Mouse (Mus musculus): ENCODE measurements around the gene Ctbp1.
A peak's percentile ranks its signal among the peaks of the same experiment; 100 is the strongest.

The Ctbp1 gene

DNA sequence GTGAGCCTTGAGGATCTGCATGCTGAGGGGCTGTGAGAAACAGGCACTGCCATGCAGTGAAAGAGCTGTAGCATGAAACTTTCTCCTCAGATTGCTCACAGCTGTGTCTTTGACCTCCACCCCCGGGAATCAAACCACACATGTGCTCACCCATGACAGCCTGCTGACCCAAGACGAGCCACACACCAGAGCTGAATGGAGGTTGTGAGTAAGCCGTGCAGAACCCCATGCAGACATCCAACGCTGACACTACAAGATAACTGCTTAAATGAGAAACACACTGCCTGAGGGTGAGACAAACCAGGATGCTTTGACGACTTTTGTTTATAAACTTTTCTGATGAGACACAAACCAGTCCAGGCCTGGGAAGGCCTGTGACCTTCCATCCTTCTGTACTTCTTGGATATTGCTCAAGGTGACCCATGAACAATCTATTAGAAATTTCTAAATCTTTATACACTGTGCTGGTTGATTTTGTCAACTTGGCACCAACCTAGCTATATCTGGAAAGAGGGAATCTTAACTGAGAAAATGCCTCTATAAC is 30.3 kb downstream of the Ctbp1 start:
- DNase-seq (ENCODE audit: inconsistent ontology term) = no peak

DNA sequence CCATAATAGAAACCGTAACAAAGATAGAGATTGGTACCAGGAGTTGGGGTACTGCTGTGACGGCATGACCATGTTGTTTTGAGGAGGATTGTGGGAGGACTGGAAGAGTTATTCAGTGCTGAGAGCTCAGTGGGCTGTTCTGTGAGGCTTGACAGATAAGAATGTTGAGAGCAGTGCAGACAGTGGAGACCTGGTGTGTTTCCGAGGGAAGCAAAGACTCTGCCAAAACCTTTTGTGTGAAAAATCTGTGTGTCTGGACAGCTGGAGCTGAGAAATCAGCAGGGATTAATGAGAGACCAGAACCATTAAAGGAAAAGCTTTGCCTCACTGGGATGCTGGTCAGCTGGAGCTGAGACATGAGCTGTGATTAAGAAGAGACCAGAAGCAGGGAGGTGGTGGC is 34.9 kb downstream of the Ctbp1 start:
- DNase-seq (ENCODE audit: inconsistent ontology term) = no peak

DNA sequence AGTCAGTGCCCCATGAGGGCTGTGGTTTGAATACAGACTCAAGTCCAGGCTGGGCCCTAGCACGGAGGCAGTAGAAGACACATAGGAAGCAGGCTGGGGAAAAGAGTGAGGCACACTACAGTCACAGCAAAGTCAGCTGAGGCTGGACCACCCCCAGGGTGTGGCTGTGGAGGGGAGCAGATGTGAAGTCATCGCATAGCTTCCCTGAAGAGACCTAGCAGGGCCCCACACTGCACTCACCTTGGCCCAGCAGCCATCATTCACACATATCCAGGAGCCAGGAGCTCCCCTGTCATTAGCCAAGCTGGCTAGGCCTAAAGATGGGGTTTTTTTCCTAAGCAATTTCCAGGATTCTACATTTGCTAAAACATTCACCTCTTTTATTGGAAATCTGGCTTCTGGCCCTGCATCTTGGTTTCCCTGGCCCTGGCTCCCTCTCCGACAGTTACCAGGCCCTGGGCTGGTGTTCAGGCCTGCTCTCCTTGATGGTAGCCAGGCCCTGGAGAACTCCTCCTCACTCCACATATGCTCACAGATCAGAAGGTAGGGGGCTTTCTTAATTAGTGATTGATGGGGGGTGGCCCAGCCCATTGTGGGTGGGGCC is 35.6 kb downstream of the Ctbp1 start:
- no peak for DNase-seq (ENCODE audit: inconsistent ontology term)

DNA sequence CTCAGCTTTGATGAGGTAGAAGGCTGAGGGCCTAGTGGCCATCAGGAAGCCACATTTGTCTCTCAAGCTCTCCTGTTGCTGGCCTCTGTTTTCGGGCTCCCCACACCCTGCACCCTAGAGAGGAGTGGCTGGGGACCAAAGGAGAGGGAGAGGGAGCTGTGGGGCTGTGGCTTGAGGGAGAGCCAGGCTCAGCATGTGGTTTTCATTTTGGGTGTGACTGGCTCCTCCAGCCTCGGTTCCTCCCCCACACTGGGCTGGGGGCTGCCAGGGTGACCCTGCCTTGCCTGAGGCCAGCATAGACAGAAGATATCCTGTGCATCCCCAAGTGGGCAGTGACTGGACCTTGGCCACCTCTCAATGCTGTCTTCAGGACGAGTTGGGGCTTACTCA is 36.5 kb downstream of the Ctbp1 start:
- DNase-seq (ENCODE audit: inconsistent ontology term) = no peak

DNA sequence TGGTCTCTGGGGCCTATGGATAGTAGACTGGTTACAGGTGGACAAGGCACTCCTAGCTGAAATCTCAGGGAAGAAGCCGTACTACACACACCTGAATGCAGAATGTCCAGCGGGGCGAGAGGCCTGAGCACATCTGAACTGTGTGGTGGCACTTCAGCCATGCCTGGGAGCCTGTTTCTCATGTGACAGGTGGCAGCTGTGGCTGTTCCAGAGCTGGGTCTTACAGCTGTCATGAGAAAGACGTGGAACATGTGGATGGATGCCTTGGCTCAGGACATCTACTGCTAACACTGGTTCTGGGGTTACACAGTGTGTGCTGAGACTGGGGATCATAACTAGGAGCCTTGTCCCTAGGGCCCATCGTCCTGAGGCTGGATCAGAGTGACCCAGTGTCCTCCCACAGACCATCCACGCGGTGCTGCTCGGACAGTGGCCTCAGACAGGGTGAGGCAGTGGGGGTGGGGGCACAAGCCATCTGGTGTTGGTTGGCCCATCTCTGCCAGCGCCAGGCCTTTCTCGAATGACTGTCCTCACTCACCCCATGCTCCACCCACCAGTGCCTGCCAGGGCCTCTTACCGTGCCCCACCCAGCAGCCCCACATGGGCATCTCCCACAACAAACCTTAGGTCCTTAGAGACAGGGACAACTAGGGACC is 37.1 kb downstream of the Ctbp1 start:
- DNase-seq (ENCODE audit: inconsistent ontology term) = no peak

DNA sequence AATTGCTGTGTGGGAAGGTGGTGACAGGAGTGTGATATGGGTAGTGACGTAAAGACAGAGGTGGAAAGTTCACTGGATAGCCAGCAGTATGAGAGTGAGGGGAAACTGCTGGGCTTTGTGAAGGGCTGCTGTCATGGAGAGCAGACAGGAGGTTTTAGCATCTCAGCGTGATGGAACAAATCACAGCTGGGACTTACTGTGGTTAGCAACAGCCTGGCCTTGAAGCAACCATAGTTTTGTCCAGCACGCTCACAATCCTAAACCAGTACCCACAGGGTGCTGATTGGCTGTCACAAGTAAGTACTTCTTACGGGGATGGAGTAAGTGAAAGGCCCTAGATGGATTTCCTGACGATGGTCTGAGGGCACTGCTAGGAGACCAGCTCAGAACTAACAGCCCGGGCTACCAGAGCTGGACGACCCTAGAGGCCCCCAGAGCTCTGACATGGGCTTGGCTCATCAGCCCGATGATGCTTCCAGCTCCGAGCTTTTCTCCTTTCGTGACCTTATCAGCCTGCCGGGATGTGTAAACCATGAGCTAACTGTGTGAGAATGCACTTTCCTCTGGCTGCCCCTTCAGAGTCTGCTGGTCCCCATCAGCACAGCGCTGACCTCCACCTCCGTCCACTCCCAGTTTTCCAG is 40.3 kb downstream of the Ctbp1 start:
- no peak for DNase-seq (ENCODE audit: inconsistent ontology term)

DNA sequence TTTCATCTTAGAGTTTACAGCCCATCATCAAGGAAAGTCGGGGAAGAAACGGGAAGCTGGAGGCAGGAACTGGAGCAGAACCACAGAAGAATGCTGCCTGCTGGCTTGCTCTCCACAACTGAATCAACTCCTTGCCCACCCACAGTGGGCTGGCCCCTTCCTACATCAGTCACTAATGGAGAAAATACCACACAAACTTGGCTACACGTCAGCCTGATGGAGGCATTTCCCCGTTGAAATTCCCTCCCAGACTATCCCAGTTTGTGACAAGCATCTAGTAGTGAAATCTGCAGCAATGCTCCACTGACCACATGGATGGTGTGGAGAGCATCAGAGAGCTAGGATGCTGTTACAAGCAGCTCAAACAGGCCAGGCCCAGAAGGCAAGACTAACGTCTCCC is 42.0 kb downstream of the Ctbp1 start:
- no peak for DNase-seq (ENCODE audit: inconsistent ontology term)

DNA sequence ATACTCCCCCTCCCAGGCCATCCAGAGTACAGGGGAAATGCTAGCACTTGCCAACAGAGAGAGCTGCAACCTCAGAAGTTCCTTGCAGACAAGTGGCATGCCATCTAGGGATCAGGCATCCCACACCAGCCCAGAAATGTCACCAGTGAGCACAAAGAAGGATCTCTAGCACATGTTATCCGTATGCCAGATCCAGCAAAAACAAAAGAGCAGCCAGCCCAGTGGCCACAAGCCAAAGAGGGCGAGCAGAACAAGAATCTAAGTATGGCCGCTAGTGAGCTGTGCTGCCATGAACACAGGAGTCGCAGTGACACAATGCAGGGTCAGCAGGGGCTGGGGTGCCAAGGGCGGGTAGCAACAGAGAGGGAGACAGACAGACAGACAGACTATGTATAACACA is 44.5 kb downstream of the Ctbp1 start:
- DNase-seq (ENCODE audit: inconsistent ontology term) = peak; percentile 69

DNA sequence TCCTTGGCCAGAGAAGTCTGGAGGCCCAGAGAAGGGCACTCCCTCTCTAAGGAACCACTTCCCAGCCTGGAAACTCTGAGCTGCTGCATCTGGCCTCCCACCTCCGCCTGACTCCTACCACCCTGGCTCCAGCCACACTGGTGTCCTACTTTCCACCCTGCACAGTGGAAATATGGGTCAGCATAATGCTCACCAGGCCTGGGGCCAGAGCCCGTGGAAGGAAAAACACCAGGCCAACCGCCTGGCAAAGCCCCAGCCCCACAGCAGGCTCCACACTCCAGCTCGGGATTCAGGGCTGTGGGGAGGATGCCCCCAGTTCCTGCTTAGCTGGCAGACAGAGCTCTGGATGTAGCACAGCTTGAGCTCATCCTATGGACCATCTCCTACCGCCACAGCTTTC is 46.4 kb downstream of the Ctbp1 start:
- DNase-seq (ENCODE audit: inconsistent ontology term) = peak; percentile 82

DNA sequence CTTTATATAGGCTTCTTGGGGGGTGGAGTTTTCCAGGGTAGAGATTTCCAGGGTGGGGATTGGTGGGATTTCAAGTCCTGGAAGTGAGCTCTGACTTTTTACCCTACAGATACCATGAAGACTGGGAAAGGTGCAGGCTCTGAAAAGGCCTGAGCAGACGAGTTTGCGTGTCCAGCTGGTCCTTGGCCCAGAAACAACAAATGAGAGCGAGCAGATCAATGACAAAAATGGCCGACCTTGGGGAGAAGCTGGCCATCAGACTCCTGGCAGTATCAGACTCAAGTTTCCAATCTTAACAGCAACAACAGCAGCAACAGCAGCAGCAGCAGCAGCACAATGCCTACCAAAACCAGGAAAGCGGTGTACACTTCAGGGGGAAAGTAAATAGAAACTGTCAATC is 49.1 kb downstream of the Ctbp1 start:
- DNase-seq (ENCODE audit: inconsistent ontology term) = no peak

DNA sequence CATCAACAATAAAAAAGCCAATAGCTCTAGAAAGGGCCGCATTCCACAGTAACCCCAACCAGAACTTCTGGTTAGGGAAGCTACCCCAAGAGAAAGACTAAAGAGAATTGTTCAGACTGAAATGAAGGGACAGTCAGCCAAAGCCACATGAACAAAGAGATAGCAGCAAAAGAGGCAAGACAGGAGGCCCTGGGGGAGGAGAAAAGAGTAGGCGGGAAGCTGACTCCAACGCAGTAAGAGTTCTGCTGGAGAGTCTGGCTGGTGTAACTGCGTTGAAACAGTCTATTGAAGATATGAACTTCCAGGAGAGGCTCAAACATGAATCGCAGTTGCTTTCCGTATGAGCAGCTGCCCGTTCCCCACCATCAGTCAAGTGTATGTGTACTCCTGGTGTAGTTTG is 50.3 kb downstream of the Ctbp1 start:
- no peak for DNase-seq (ENCODE audit: inconsistent ontology term)

DNA sequence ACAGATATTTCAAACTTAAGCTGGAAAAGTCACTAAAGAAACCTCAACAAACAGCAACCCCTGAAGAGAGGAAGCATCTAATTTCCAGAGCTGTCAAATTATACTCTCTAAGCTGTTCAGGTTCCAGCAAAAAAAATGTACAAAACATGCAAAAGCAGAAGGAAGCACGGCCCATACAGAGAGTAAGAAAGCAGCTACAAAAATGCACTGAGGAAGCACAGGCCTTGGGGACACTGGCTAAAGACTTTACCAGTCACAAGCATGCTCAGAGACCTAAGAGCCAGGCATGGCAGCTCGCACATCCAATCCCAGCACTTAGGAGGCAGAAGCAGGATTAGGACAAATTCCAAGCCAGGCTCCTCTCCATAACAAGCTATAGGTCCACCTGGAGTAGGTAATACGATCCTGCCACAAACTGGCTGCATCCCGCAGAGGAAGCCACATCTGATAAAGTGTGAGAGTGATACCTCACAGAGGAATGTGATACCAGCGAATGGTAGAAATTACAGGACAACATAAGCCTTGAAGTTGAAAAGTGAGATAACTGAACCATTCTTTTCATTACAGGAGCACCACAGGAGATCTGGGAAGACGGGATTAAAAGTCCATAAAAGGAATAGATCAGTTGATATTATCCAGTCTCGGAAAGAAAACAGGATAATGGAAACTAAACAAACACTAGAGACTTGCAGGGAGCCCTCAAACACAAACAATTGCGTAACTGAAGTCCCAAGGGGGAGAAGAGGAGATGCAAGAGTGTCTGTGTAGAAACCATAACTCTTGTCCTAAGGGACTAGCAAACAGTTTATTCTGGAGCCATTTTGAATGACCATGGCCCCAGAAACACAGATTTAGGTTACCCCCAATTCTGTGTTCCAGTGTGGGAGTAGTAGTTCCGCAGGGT is 51.7 kb downstream of the Ctbp1 start:
- DNase-seq (ENCODE audit: inconsistent ontology term) = no peak

DNA sequence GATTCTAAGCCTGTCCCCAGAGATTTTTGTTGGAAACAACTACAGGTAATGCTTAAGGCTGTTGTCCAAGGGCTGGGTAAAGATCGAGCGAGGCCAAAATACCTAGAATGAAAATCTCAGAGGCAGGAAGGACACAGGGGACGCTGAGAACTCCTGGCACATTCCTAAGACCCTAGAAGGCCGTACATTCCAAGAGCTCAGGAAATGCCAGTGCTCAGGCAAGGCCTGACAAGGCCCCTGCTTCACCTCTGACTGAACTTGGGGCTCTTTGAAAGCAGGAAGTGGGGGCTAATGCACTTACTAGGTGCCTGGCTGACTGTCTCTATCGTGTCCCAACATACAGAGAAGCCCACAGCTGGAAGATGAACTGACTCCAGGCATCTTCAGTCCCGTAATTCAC is 52.4 kb downstream of the Ctbp1 start:
- DNase-seq (ENCODE audit: inconsistent ontology term) = no peak

DNA sequence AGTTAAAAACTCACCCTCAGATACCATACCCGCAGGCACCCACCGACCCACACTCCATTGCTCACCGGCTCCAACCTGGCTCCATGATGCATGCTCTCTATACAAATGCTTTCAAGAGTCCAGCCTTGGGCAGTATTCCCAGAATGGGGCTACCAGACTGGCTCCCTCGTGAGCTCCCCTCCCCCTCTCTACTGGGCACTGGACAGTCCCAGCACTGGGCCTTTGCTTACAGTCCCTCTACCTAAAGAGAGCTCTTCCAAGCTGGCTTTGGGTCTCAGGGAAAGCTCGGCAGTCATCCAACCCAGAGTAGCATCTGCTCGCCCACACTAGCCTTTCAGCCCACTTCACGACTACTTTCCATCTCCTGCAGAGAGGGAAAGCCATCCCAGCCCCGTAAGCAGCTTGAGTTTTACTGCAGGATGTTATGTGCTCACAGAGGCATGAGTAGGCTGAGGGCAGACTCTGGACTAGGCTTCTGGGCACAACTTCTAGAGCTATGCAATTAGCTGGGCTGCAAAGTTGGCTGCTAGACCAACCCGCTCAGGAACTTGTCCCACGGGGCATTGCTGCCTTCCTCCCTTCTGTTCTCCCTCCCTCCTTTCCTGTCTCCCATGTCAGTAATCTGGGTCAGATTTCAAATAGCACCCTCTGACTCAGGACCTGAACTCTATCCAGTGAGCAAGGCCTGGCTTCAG is 54.3 kb downstream of the Ctbp1 start:
- peak; percentile 75 for DNase-seq (ENCODE audit: inconsistent ontology term)

DNA sequence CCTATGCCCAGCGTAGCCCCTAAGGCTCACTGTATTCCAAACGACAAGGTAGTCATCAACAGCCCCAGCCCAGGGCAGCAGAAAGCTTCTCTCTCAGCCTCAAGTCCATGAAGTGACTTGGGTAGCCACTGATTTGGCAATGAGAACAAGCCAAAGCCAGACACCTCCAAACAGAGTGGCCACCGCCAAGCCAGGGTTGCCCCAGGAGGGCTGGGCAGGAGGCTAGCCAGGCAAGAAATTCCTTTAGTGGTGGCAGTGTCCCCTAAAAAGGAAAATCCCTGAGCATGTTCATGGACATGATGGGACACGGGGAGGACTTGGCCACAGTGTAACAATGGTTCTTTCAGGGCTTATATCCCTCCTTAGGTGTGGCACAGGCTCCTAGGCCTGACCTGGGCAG is 55.0 kb downstream of the Ctbp1 start:
- no peak for DNase-seq (ENCODE audit: inconsistent ontology term)

DNA sequence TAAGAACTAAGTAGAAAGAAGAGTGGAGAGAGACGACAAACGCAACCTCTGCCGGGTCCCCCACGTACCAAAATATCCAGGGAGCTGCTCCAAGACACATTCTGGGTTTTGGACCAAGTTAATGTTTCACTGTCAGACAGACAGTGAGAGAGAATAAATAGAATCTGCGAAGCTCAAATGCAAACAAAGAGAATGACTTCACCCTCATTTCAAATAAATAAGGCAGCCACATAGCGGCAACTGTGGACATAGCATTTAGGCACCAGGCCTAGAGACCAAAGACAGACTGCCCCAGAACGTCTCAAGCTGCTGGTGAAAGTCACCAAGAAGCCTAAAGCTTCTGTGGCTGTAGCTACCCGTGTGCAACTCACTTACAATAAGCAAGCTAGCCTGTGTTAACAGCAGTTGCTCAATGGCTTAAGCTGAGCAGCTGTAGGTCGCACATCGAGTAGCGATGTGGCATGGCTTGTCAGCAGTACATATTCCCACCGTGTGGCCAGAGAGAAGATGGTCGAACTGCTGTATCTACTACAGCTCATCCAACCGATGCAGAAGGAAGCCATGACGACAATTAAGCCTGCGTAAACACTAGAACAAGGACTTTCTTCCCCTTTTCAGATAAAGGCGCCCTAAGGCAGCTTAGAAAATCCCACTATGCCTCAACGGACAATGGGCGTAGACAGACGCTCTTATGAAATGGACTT is 55.9 kb downstream of the Ctbp1 start:
- DNase-seq (ENCODE audit: inconsistent ontology term) = no peak

DNA sequence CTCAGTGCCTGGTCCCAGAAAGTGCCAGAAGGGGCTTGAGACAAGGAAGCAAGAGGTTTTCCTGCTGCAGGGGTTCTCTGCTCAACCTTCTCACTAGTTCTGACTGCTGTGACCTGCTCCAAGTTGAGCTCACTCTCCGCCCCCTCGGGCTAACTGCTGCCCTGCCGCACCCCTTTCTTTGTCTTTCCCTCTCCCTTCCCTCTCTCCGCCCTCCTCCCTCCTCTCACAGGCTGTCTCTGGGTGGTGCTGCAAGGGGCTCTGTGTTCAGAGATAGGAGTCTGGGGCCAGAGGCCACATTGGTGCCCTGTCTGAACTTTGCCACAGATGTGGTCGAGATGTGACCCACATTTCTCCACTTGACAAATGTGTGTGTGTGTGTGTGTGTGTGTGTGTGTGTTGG is 56.7 kb downstream of the Ctbp1 start, which contains the start of gene Spon2:
Spon2 (minus strand) TSS at position 375 of the 400 bp plus-strand sequence.
- no peak for DNase-seq (ENCODE audit: inconsistent ontology term)

DNA sequence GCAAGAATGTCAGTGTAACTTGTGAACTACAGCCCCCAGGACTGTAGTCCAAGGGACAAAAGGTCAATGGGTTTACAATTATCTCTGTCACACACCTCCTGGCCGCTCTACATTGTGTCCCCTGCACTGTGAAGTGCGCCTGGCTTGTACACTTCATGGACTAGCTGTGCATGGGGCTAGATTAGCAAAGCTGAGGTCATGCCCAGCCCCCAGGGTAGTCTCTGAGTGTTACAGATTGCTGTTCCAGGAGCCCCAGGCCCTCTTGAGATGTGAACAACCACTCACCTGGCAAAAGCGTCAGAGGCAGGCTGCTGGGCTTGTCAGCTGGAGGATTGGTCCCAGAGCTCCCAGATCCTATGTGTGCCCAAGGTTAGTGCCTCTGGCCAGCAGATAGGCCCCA is 57.1 kb downstream of the Ctbp1 start:
- no peak for DNase-seq (ENCODE audit: inconsistent ontology term)

DNA sequence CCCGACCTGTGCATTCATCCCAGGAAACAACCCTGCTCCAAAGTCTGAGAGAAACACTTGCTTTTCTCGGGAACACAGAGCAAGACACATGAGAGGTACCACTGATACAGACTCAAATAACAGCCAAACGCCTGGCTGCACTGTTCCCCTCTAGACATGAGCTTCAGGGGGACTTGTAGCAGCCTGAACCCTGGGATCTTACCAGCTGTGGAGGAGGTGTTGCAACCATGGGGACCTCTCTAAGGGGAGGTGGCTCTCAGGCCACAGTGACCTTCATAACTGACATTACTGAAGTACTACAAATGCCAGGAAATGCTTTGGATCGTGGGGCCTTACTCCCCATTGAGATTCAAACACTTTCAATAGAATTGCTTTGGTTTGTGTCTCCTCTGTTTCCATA is 60.1 kb downstream of the Ctbp1 start:
- no peak for DNase-seq (ENCODE audit: inconsistent ontology term)

DNA sequence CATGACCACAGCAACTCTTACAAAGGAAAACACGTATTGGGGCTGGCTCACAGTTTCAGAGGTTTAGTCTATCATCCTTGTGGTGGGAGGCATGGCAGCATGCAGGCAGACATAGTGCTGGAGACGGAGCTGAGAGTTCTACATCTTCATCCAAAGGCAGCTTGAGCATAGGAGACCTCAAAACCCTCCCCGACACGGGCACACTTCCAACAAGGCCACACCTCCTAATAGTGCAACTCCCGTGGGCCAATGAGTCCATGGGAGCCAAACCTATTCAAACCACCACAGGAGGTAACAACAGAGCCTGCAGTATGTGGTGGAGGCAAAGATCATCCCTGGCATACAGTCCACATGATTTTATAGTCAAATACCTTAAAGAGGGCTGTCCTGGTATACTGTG is 63.5 kb downstream of the Ctbp1 start:
- DNase-seq (ENCODE audit: inconsistent ontology term) = no peak

DNA sequence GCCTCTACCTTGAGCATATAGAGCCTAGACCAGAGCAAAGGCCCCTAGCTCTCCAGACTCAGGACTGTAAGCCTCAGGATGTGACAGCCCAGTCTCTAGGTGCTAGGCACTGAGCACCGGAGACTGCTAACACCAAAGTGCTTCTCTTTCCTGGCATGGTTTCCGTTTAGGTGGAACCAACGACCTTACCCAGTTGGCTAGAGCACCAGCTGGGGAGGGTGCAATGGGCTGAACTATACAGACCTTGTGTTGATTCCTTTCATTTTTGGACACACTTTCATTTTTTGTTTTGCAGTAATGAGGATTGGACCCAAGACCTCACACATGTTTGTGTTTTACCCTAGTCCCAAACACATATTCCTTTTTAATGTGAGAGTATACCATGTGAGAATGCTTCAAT is 64.3 kb downstream of the Ctbp1 start:
- DNase-seq (ENCODE audit: inconsistent ontology term) = no peak

All from Muller cell, postnatal 12 days (primary cell).